Mouse (Mus musculus) adrenal gland, adult 8-10 months (tissue): ENCODE data around the gene Pigf. TPM values are rescaled to one million over a fixed set of nuclear protein-coding genes. Genes with fewer than 3 reads are reported as not detected.
"Not testable (repeated sequence)": the region's sequence is repeated elsewhere in the genome, so short reads cannot be mapped to it uniquely, and the experiment has no call there.

Experiments used
- DNase-seq: peaks from one replicate; pipeline ENCODE4 v3.0.0; 2022
- total RNA-seq, 4 experiments: library from RNA; stranded (reverse); gene quantifications; 2 replicates each; pipeline ENCODE4 v1.2.4; 2022

The Pigf gene
- total RNA-seq: 10 to 100 TPM; 15.9 to 19.2 (median 18.1) TPM

- peak; percentile 97 for DNase-seq
These were observed at the start of gene Pigf, which contains the start of gene Cript for GRCm38 (mm10) chr17:87025269-87025949. Pigf (minus strand) TSS chr17:87025406. Cript (plus strand) TSS chr17:87025550.

DNA sequence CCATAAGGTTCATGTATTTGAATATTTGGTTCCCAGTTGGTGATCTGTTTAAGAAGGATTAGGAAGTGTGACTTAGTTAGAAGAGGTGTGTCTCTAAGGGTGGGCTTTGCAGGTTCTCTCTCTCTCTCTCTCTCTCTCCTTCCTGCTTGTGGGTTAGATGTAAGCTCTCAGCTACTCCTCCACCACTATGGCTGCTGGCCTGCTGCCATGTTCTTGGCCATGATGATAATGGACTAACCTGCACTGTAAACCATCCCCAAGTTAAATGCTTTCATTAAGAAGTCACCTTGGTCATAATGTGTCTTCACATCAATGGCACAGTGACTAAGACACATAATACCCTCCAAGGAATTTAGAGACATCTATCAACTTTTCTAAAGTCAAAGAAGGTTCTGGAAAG lies 48.3 kb upstream of the Pigf start:
- no peak for DNase-seq

DNA sequence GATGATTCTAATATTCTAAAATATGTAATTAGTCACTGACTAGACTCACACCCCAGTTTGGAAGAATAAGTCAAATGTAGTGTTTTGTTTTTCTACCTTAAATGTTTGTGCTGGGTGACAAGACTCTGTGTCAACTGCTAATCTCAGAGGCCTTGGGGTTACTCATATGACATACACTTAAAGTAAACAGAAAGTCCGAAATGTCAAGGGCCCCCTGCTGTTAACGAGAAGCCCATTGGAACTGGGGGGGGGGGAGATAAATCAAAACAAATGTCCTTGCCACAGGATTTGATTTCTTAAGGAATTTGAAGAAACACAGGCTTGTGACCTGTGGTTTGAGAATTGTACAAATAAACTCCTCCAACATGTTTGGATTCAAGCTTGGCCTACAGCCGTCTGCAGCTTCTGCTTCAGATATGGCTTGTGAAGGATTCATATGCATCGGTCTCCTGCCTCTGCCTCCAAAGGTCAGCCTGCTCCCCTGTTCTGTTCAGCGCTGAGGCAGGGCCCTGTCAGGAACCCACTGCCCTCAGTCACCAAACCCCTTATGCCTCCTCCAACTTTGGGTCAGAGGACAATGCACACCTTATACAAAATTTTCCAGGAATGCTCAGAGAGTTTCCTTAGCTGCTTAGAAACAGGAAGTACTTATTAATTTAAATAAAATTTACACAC lies 47.7 kb upstream of the Pigf start:
- no peak for DNase-seq

DNA sequence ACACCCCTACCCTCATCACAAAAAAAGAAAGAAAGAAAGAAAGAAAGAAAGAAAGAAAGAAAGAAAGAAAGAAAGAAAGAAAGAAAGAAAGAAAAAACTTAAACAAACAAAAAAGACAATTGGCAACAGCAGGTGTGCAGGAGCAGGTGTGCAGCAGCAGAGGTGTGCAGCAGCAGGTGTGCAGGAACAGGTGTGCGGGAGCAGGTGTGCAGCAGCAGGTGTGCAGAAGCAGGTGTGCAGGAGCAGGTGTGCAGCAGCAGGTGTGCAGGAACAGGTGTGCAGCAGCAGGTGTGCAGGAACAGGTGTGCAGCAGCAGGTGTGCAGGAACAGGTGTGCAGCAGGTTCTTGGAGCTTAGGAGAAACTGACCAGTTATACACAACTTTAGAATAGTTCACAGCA lies 47.0 kb upstream of the Pigf start:
- not testable (repeated sequence) for DNase-seq

DNA sequence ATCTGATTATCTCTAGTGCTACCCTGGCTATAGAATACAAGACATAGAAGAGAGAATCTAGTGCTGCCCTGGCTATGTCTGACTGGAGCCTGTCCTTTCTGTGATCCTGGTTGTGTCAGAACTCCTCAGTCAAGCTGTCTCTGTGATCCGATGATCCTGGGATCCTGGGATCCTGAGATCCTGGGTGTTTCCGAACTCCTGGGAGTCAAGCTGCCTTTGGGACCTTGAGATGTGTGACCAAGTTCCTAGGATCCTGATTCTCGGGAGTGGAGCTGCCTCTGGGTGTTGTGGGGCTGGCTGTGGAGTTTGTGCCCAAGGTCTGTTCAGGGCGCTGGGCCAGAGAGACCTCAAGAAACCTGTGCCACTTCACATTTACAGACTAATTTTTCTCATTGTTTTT lies 43.8 kb upstream of the Pigf start:
- no peak for DNase-seq

DNA sequence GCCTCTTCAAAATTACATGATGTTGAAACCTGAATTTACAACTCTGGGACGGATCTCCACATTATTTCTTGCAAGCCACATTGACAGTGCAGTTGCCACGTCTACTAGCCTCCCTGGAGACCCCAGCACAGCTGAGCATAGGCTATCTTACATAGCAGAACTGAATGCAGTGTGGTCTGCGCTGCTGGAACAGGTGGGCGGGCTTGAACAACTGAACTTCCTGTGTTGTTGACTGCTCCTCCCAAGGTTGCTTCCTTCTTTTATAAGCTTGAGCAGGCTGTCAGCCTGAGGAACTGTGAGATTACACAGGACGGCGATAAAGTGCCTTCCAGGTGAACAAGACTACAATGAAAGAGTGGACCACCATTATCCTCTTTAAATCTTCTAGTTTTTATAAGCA lies 38.8 kb upstream of the Pigf start:
- DNase-seq: no peak

DNA sequence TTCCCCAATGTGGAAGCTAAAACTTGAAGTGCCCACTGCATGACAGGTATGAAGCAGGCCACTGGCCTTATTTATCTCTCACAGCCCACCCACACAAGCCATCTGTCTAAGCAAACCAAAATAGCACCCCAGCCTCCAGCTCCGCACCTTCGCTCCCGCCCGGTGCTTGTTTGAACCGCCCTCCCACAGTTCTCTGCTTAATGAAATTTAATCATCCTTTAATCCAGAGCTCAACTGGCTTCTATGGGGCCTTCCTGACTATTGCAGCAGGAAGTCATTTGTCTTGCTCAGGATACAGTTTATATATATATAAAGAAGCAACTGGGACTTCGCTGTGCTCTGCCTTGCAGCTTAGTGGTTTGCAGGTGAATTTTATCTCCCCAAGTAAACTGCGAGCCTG lies 38.3 kb upstream of the Pigf start:
- DNase-seq: no peak

GRCm38 (mm10) chr17:87062639-87063038 lies 37.4 kb upstream of the Pigf start:
- DNase-seq: no peak

GRCm38 (mm10) chr17:87057486-87058266 lies 32.5 kb upstream of the Pigf start:
- no peak for DNase-seq

DNA sequence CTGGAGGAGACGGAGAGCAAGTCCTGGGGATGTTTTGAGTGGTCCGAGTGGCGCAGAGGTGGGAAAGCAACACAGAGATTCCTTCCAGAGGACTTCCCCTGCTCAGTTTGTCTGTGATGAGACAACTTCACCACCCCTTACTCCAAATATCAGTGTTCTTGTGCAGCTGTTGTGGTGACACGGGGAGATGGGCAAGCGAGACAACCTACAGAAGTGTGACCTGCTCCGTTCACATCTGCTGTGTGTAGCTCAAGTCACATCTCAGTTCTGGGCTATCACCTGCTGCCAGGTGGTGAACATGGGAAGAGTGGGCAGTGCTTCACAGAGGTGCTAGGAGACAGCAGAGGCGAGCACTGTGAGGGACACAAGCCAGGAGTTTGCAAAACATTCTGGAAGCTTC lies 31.6 kb upstream of the Pigf start:
- DNase-seq: no peak

GRCm38 (mm10) chr17:87055663-87056062 lies 30.5 kb upstream of the Pigf start:
- no peak for DNase-seq

DNA sequence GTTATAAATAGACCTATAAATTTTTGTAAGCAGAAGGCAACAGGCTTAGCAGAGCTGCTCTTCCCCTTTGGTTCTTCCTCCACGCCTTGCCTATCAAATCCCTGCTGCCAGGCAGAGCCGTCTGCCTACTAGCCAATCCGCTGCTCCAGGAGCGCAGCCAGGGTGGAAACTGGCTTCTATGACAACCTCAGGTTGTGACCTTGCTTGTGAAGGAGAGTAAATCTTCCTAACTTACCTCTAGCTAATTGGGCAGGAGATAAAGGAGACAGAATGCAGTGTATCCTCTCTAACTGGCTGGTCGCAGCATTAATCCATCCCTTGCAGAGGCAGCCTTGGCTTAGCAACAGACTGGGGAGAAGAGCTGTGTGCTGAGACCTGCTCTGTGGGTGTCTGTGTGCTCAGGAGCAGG lies 29.8 kb upstream of the Pigf start:
- peak; percentile 90 for DNase-seq

- DNase-seq: no peak
These were observed 28.7 kb upstream of the Pigf start for GRCm38 (mm10) chr17:87053921-87054320.

DNA sequence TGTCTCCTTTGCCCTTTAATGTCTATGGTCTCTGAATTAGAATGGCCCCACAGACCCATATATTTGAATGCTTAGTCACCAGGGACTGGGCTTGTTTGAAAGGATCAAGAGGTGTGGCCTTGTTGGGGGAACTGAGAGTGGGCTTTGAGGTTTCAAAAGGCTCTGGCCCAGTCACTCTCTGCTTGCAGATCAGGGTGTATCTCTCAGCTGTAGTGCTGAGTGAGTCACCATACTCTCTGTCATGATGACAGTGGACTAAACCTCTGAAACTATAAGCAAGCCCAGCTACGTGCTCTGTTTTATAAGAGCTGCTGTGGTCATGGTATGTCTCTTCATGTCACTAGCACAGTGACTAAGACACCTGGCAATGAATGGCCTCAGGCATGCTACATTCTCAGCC lies 27.2 kb upstream of the Pigf start:
- DNase-seq: no peak

DNA sequence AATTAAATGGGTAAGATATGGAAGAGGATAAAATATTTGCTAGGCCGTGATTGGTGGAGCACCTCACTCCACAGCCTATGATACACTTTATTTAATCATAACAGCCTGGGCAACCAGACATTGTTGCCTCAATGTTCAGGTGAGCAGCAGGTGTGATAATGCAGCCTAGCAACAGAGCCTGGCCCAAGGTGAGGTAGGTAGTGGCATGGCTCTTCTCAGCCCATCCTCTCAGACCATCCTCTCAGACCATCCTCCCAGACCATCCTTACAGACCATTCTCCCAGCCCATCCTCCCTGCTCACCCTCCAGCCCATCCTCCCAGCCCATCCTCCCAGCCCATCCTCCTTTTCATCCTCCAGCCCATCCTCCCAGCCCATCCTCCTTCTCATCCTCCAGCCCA lies 26.4 kb upstream of the Pigf start:
- no peak for DNase-seq

DNA sequence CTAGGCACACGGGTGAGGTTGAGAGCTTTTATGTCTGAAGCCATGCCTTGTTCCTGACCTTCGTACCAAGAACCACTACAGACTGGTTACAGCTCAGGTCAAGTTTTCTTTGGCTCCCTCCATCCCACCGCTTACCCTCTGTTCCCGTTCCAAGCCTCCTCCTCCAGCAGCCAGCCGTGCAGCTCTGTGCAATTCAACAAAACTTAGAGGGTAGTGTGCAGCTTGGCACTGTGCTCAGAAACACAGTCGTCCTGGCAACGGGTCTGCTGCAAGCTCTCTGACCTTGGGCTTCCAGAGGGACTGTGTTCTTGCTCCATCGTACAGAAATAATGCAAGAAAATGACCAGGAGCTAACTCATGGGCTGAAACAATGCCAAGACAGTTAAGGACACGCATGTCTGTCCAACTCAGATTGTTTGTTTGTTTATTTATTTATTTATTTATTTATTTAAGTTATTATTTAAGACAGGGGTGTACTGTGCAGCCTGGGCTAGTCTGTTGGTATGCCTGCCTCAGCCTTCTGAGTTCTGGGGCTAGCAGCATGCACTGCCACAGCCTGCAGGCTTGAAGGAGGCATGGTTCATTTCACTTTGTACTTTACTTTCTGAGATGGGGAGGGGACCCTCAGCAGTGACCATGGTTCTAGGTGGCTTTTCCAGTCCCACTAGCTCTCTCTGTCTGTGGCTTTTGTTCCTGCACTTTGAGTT lies 25.4 kb upstream of the Pigf start:
- peak; percentile 89 for DNase-seq

DNA sequence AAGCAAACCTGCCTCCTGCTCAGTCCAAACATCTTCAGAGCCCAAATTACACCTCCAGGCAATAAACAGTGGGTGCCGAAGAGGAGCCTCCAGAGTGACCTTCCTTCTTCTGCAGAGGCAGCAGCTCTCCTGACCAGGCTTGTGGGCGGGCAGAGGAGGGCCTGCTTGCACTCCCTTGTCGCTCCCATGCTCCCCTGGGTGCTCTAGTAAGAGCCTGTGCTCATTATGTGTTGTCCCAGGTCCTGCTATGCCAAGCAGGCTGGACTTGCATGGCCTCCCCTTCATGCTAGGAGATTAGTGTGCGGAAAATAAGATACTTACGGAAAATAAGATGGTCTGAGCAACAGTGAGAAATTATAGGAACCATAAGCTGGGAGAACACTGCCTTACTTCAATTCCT lies 24.5 kb upstream of the Pigf start:
- no peak for DNase-seq

DNA sequence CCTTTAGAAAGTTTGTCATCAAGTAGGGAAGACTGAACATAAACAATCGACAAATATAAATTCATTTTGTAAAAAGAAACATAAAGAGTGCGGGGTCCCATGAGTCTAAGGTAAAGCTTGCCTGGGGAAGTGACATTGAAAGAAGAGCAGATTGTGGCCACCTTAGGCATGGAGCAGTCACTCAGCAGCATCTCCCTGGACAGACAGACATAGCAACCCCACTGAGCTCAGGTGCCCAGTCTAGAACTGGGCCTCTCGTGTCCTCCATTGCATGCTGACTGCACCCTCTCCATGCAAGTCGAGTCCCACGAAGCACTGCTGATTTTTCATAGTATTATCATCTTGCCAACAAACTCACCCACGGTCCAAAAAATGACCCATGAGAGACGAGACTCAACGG lies 19.6 kb upstream of the Pigf start:
- no peak for DNase-seq

DNA sequence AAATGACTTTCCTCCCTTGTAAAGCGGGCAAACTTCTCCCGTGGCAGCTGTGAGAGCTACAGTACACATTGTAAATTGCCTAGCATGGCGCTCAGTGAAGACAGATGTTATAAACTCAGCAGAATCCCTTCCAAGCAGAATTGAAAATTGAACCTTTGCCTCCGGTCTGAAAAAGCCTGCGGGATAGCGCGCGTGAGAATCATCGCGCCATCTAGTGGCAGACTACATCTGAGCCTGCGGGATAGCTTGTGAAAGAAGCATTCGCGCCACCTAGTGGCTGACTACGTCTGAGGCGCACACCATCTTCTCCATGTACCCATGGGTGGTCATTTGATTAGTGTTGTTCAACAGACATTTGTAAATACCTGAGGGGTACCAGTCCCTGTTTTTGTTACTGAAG lies 19.2 kb upstream of the Pigf start:
- DNase-seq: peak; percentile 69

GRCm38 (mm10) chr17:87041739-87042138 lies 16.5 kb upstream of the Pigf start:
- no peak for DNase-seq

GRCm38 (mm10) chr17:87038496-87038895 lies 13.3 kb upstream of the Pigf start:
- no peak for DNase-seq

GRCm38 (mm10) chr17:87036141-87037073 lies 11.2 kb upstream of the Pigf start:
- DNase-seq: no peak
